Mouse (Mus musculus) retina, postnatal 7 days (tissue): Measurements from ENCODE around the gene A930018P22Rik.

Experiments used
- DNase-seq: peaks from one replicate; pipeline ENCODE4 v3.0.0-alpha.2; 2012; ENCODE audit warnings: low read depth, low spot score

Gene A930018P22Rik

DNA sequence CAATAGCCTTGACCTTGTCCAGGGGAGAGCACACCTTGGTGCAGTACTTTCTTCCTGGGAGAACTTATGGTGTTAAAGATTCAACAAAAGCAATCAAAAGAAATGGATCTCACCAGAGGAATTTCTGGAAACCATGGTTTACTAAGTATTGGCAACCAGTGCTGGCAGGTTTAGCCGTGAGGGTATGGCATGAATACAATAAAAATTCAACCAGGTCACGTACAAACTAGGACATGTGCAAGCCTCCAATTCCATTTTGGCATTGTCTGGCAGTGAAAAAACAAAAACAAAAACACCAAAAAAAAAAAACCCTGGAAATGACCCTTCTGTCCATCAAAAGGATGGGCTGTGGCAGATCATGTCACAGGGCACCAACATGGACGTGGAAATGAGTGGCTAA lies 31.3 kb downstream of the A930018P22Rik start:
- no peak for DNase-seq

DNA sequence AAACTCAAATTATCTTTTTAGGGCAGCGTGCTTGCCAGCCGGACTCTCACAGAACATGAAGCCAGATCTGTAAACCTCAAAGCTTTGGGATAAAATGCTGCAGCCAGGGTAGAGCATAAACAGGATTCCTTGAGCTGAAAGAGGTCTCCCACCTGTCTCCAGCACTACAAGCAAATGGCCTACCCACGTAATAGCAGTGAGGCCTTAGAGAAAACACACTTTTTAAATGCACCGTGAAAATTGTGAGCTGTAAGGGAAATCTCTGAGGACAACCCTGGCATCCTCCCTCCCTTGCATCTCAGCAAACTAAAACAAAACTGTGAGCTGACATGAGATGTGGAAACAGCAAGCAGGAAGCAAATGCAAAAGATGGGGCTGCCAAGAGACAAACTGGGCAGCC lies 35.3 kb downstream of the A930018P22Rik start:
- DNase-seq, result no peak

DNA sequence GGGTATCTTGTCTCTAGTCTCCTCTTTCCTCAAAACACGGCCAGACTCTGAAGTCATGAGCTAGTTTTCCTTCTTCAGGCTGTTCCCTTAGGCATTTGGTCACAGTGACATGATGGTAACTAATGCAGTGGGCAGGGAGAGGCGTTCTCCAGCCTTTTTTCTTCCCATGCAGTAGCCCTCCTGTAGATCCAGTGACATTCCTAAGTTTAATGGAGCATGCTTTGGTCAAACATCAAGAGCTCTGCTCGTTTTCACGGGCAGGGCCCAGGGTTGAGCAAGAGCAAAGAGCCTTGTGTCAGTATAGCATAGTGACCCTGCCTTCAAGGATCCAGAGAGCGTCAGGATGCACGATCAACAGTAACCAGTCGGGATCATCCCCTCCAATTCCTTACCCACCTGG lies 40.8 kb downstream of the A930018P22Rik start:
- DNase-seq, result no peak

- DNase-seq, result no peak
These were observed 41.5 kb downstream of the A930018P22Rik start for GRCm38 (mm10) chr2:104163978-104164487.

GRCm38 (mm10) chr2:104165631-104166030 lies 43.1 kb downstream of the A930018P22Rik start:
- DNase-seq, result no peak

- DNase-seq, result no peak
These were observed 45.2 kb downstream of the A930018P22Rik start for GRCm38 (mm10) chr2:104167765-104168164.

- no peak for DNase-seq
These were observed 45.8 kb downstream of the A930018P22Rik start for GRCm38 (mm10) chr2:104168186-104168896.

DNA sequence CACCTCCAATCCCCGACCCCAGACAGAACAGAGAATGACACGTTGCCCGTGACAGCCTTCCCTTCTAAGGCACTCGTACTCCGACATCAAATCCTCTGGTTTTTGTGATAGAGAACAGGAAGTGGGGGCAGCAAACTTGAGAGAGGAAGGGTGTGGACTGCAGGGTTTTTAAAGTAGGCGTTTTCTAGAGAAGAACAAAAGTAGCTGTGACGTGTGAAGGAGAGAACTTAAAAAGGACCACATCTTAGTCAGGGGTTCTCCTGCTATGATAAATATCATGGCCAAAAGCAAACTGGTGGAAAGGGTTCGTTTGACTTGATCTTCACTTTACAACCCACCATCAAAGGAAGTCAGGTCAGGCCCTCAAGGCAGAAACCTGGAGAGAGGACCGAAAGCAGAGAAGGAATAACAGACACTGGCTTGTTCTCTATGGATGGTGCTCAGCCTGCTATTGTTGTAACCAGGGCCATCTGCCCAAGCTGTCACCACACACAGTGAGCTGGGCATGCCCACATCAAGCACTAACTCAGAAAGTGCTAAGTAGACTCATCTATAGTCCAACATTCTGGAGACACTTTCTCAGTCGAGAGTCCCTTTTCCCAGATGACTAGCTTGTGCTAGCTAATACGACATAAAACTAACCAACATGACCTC lies 50.3 kb downstream of the A930018P22Rik start:
- no peak for DNase-seq

DNA sequence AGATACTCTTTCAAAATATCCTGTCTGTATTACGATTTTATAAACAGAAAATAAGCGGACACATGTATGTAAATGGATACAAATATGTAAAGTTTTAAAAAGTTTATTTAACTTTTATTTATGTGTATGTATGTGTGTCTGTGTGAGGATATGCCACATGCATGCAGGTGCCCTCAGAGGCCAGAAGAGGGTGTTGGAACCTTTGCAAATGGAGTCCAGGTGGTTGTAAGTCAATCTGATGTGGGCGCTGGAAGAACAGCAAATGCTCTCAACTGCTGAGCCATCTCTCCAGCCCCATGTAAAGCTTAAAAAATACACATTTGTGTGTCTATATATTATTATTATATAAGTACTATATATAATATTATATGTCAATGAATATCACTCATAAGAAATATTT lies 50.9 kb downstream of the A930018P22Rik start:
- no peak for DNase-seq
